Mouse (Mus musculus) G1E (cell line): Measurements from ENCODE around the gene Tubb4b. TPM values are rescaled to one million over a fixed set of nuclear protein-coding genes. Genes with fewer than 3 reads are reported as not detected.

ENCODE experiments used
- ATAC-seq: 2 replicates; pipeline ENCODE4 v1.8.0; 2016; ENCODE audit warnings: mild to moderate bottlenecking; ENCODE audit not compliant: insufficient number of reproducible peaks, poor library complexity, low FRiP score, severe bottlenecking; ENCODE audit errors: extremely low read depth
- DNase-seq: peaks from one replicate; pipeline ENCODE4 v3.0.0; 2012; ENCODE audit warnings: low spot score
- H3K27me3 ChIP-seq: 2 replicates; pipeline ENCODE4 v1.6.1; 2012; ENCODE audit warnings: mild to moderate bottlenecking, low read length, inconsistent platforms; ENCODE audit not compliant: insufficient read depth
- H3K36me3 ChIP-seq: replicated peaks from 2 replicates; pipeline ENCODE3; 2012; ENCODE audit warnings: mild to moderate bottlenecking, inconsistent platforms
- H3K4me1 ChIP-seq: 2 replicates; pipeline ENCODE4 v1.6.1; 2012; ENCODE audit warnings: low read depth, low read length, inconsistent platforms, mixed read lengths; ENCODE audit not compliant: insufficient read depth
- H3K4me3 ChIP-seq: 2 replicates; pipeline ENCODE4 v1.5.1; 2012; ENCODE audit warnings: low read depth, mild to moderate bottlenecking, inconsistent platforms, low read length, moderate library complexity, mixed read lengths
- H3K9me3 ChIP-seq: replicated peaks from 2 replicates; pipeline ENCODE4 v1.6.1; 2012; ENCODE audit warnings: inconsistent platforms
- CTCF ChIP-seq: IDR thresholded peaks from 2 replicates; pipeline ENCODE4 v1.5.1; 2012; ENCODE audit warnings: low read depth, low read length, inconsistent platforms, mixed read lengths
- GATA1 ChIP-seq: IDR thresholded peaks from 2 replicates; pipeline ENCODE4 v1.6.1; 2012; ENCODE audit warnings: borderline replicate concordance, low read length, inconsistent platforms, mixed read lengths
- GATA2 ChIP-seq: IDR thresholded peaks from 2 replicates; pipeline ENCODE4 v1.6.1; 2012; ENCODE audit warnings: low read depth, low read length, inconsistent platforms, borderline replicate concordance
- POLR2AphosphoS5 ChIP-seq: IDR thresholded peaks from 2 replicates; pipeline ENCODE4 v1.6.1; 2012; ENCODE audit warnings: low read depth, low read length, inconsistent platforms; ENCODE audit not compliant: insufficient replicate concordance
- TAL1 ChIP-seq: conservative IDR thresholded peaks from 2 replicates; pipeline ENCODE4 v1.6.1; 2012; ENCODE audit warnings: low read depth, low read length, inconsistent platforms, mixed read lengths
- polyA plus RNA-seq: library from polyadenylated mRNA; stranded (reverse); fragments of >175 nt; gene quantifications from 2 replicates; pipeline ENCODE4 v1.2.3, GENCODE M21; 2012
- total RNA-seq, 2 experiments: library from RNA; stranded (forward) in 1 of 2; stranded (reverse) in 1 of 2; fragments of 200-1000 nt in 1 of 2; fragments of >200 nt in 1 of 2; fragmentation: Nextera tagmentation in 1 of 2; gene quantifications; 2 replicates each; pipeline ENCODE4 v1.2.3; 2014 to 2017

Tubb4b gene
- total and polyA plus RNA-seq, 3 experiments = 427 to 799 (median 639) TPM

- no peak for DNase-seq
- peaks cover 33% of the 10 kb centered on the region for H3K4me1 ChIP-seq
- H3K4me3 ChIP-seq = no peak overlapping the region
- H3K27me3 ChIP-seq = peaks cover 87% of the 10 kb centered on the region
- ATAC-seq = no peak
- H3K36me3 ChIP-seq = no peaks in the 10 kb centered on the region
- H3K9me3 ChIP-seq = peaks cover 12% of the 10 kb centered on the region
- TF ChIP-seq GATA2 (no peak), POLR2AphosphoS5 (no peak), TAL1 (no peak), GATA1 (no peak), CTCF (no peak)
Measured at GRCm38 (mm10) chr2:25177685-25178084, 46.8 kb downstream of the Tubb4b start.

- H3K4me3 ChIP-seq = no peak overlapping the region
- peaks cover 37% of the 10 kb centered on the region for H3K4me1 ChIP-seq
- H3K36me3 ChIP-seq = no peaks in the 10 kb centered on the region
- peaks cover 12% of the 10 kb centered on the region for H3K9me3 ChIP-seq
- no peak for ATAC-seq
- DNase-seq = no peak
- H3K27me3 ChIP-seq = peaks cover 86% of the 10 kb centered on the region
- TF ChIP-seq GATA2 (no peak), TAL1 (no peak)
Measured at GRCm38 (mm10) chr2:25177076-25177475, 47.4 kb downstream of the Tubb4b start.

GRCm38 (mm10) chr2:25176573-25176972 is 47.9 kb downstream of the Tubb4b start:
- DNase-seq (no peak), ATAC-seq (no peak)
- H3K36me3 ChIP-seq = no peaks in the 10 kb centered on the region
- no peak for TF ChIP-seq POLR2AphosphoS5
- no peak for TF ChIP-seq GATA2
- no peak for TF ChIP-seq TAL1
- TF ChIP-seq GATA1 = no peak
- TF ChIP-seq CTCF = no peak
- peaks cover 42% of the 10 kb centered on the region for H3K4me1 ChIP-seq
- peaks cover 12% of the 10 kb centered on the region for H3K9me3 ChIP-seq
- H3K4me3 ChIP-seq = no peak overlapping the region
- peaks cover 81% of the 10 kb centered on the region for H3K27me3 ChIP-seq

GRCm38 (mm10) chr2:25175690-25176078 is 48.8 kb downstream of the Tubb4b start:
- Histone ChIP-seq H3K9me3 (peaks cover 3% of the 10 kb centered on the region), H3K4me1 (peaks cover 39% of the 10 kb centered on the region), H3K27me3 (peaks cover 76% of the 10 kb centered on the region), H3K36me3 (no peaks in the 10 kb centered on the region), H3K4me3 (no peak overlapping the region)
- ATAC-seq (no peak), DNase-seq (no peak)
- TF ChIP-seq TAL1 (no peak), CTCF (no peak), GATA1 (no peak), GATA2 (no peak), POLR2AphosphoS5 (no peak)

GRCm38 (mm10) chr2:25174866-25175689 is 49.4 kb downstream of the Tubb4b start:
- DNase-seq (no peak), ATAC-seq (no peak)
- Histone ChIP-seq H3K36me3 (no peaks in the 10 kb centered on the region), H3K4me3 (no peak overlapping the region), H3K27me3 (peaks cover 72% of the 10 kb centered on the region), H3K9me3 (no peaks in the 10 kb centered on the region), H3K4me1 (peaks cover 41% of the 10 kb centered on the region)
- TF ChIP-seq GATA2 (no peak), CTCF (no peak), GATA1 (no peak), TAL1 (no peak)

GRCm38 (mm10) chr2:25173821-25174220 is 50.7 kb downstream of the Tubb4b start:
- no peak for DNase-seq
- TF ChIP-seq CTCF (no peak), GATA2 (no peak), GATA1 (no peak), TAL1 (no peak), POLR2AphosphoS5 (no peak)
- H3K4me3 ChIP-seq = no peak overlapping the region
- no peaks in the 10 kb centered on the region for H3K9me3 ChIP-seq
- H3K27me3 ChIP-seq = peaks cover 66% of the 10 kb centered on the region
- no peaks in the 10 kb centered on the region for H3K36me3 ChIP-seq
- H3K4me1 ChIP-seq = peaks cover 50% of the 10 kb centered on the region
- ATAC-seq = no peak
